Mouse (Mus musculus) heart, embryonic 10.5 days (tissue): ENCODE data around the gene Fitm1. TPM values are rescaled to one million over a fixed set of nuclear protein-coding genes. Genes with fewer than 3 reads are reported as not detected.

Experiments used
- DNase-seq: peaks from one replicate; pipeline ENCODE4 v3.0.0-alpha.2; 2017; ENCODE audit warnings: low spot score
- H3K27ac ChIP-seq: fragments of 300-500 bp; sonication (generic); 2 replicates; pipeline ENCODE4 v1.5.1; 2016; ENCODE audit warnings: mild to moderate bottlenecking
- H3K27me3 ChIP-seq: fragments of 300-500 bp; sonication (generic); 2 replicates; pipeline ENCODE4 v1.6.1; 2016; ENCODE audit warnings: mild to moderate bottlenecking; ENCODE audit not compliant: poor library complexity, insufficient read depth, severe bottlenecking
- H3K36me3 ChIP-seq: fragments of 300-500 bp; sonication (generic); 2 replicates; pipeline ENCODE4 v1.6.1; 2016; ENCODE audit warnings: mild to moderate bottlenecking, moderate library complexity
- H3K4me1 ChIP-seq: fragments of 300-500 bp; sonication (generic); 2 replicates; pipeline ENCODE4 v1.6.1; 2016; ENCODE audit warnings: mild to moderate bottlenecking
- H3K4me3 ChIP-seq: fragments of 300-500 bp; sonication (generic); 2 replicates; pipeline ENCODE4 v1.5.1; 2016; ENCODE audit warnings: mild to moderate bottlenecking, moderate library complexity
- H3K9me3 ChIP-seq: fragments of 300-500 bp; sonication (generic); 2 replicates; pipeline ENCODE4 v1.6.1; 2016; ENCODE audit warnings: mild to moderate bottlenecking, moderate library complexity
- whole genome bisulfite sequencing: fragments of 180-500 bp; shearing (Covaris S2); methylation state at CpG from one replicate; pipeline ENCODE4 v1.1.7; 2016; 5-methylcytosine and 5-hydroxymethylcytosine counted together
- polyA plus RNA-seq: library from polyadenylated mRNA; unstranded; fragments of >200 nt; fragmentation: Nextera tagmentation; extraction: Ambion mirVana; gene quantifications from 2 replicates; pipeline ENCODE4 v1.2.1, GENCODE M21; 2016

Gene Fitm1
- polyA plus RNA-seq, 1 experiment from 2014 or later = 74.6 TPM

GRCm38 (mm10) chr14:55557003-55557402 is 18.4 kb upstream of the Fitm1 start:
- no peak overlapping the region for H3K27ac ChIP-seq
- WGBS = 29% methylated on average over 5 of the region's 5 CpGs
- H3K4me3 ChIP-seq = no peak overlapping the region
- no peaks in the 10 kb centered on the region for H3K36me3 ChIP-seq
- H3K4me1 ChIP-seq = peaks cover 16% of the 10 kb centered on the region
- peak; percentile 89 for DNase-seq
- H3K27me3 ChIP-seq = no peaks in the 10 kb centered on the region
- H3K9me3 ChIP-seq = no peaks in the 10 kb centered on the region

DNA sequence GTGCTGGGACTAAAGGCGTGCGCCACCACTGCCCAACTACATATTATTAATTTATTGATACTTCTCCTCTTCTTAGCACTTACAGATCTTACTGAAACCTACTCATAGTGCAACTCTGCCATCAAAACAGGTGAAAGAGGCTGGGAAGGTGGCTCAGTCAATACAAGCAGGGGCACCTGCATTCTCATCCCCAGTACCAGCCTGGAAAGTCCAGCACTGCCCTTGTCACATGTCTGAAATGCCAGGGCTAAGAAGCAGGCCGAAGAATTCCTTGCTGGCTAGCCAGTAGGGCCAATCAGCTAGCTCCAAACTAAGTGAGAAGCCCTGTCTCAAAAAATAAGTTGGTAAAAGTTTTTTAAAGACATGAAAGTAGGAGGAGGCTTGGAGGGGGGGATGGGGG is 17.8 kb upstream of the Fitm1 start:
- H3K4me3 ChIP-seq = no peak overlapping the region
- no peaks in the 10 kb centered on the region for H3K9me3 ChIP-seq
- H3K27ac ChIP-seq = no peak overlapping the region
- H3K36me3 ChIP-seq = 0 out of 2 replicates have a peak, but pooled peaks cover under 1% of the 10 kb centered on the region
- 81% methylated on average over 3 of the region's 3 CpGs for WGBS
- H3K4me1 ChIP-seq = peaks cover 16% of the 10 kb centered on the region
- DNase-seq = no peak
- no peaks in the 10 kb centered on the region for H3K27me3 ChIP-seq

DNA sequence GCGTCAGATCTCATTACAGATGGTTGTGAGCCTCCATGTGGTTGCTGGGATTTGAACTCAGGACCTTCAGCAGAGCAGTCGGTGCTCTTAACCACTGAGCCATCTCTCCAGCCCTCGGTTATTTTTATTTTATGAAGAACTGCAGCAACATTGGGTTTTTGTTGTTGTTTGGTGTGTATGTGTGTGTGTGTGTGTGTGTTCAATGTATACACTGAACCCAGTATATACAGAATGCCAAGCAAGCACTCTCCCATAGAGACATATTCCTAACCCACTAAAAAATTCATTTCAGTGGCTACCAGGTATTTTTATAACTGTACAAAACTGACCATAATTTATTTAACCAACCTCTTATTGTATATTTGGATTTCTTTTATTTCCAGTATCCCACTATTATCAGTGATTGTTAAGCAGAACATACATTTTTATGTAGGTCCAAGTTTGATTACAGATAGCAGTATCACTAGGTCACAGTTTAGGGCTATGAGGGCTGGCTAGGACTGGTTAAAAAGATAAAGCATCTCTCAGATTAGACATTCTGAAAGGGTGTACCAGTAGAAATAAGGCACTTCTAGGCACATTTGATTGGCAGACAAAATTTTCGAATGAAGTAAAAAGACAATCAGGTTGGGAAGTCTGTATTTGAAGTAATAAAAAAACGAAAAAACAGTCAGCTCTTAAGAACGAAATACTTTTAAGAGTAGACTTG is 16.5 kb upstream of the Fitm1 start:
- Histone ChIP-seq H3K4me1 (peaks cover 16% of the 10 kb centered on the region), H3K9me3 (no peaks in the 10 kb centered on the region), H3K4me3 (peak overlapping the region; percentile 77), H3K27ac (peak overlapping the region; percentile 98), H3K36me3 (peaks cover 14% of the 10 kb centered on the region; the same call in 1 of the 2 replicates), H3K27me3 (no peaks in the 10 kb centered on the region)
- 52% methylated on average over 6 of the region's 6 CpGs for WGBS
- DNase-seq = no peak

GRCm38 (mm10) chr14:55559799-55560201 is 15.6 kb upstream of the Fitm1 start, which contains the start of gene Dcaf11:
Gene Dcaf11 (plus strand): TSS chr14:55560006.
- DNase-seq = peak; percentile 97
- H3K27me3 ChIP-seq = no peaks in the 10 kb centered on the region
- H3K27ac ChIP-seq = peak within 1 kb of the TSS; percentile 98
- peaks cover 23% of the 10 kb centered on the region for H3K36me3 ChIP-seq
- H3K4me1 ChIP-seq = peaks cover 16% of the 10 kb centered on the region
- no peaks in the 10 kb centered on the region for H3K9me3 ChIP-seq
- H3K4me3 ChIP-seq = peak within 1 kb of the TSS; percentile 77
- under 1% methylated on average over 27 of the region's 27 CpGs for WGBS

- H3K9me3 ChIP-seq = no peaks in the 10 kb centered on the region
- WGBS = under 1% methylated on average over 51 of the region's 51 CpGs
- peaks cover 16% of the 10 kb centered on the region for H3K4me1 ChIP-seq
- peak within 1 kb of the TSS; percentile 98 for H3K27ac ChIP-seq
- no peaks in the 10 kb centered on the region for H3K27me3 ChIP-seq
- peak within 1 kb of the TSS; percentile 77 for H3K4me3 ChIP-seq
- peak; percentile 100 for DNase-seq
- H3K36me3 ChIP-seq = peaks cover 29% of the 10 kb centered on the region
Measured at GRCm38 (mm10) chr14:55560202-55561073, 15.0 kb upstream of the Fitm1 start, which contains the start of gene A730061H03Rik. Gene A730061H03Rik (minus strand): TSS chr14:55560406.

DNA sequence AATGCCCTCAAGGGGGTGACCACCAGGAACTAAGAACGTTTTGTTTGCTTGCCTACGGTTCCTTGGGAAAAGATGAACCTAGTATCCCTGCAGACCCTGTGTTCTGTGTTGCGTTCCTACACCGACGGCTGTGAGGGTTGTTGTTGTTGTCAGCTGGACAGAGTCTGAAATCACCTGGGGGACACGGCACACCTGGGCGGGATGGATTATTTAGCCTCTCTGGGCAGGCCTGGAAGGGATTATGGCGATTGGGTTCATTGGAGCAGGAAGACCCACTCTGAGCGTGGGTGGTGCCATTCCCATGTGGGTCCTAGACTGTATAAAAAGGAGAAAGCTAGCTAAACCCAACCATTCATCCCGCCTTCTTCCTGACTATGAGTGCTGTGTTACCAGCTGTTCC is 13.6 kb upstream of the Fitm1 start:
- H3K4me3 ChIP-seq = no peak overlapping the region
- H3K4me1 ChIP-seq = peaks cover 13% of the 10 kb centered on the region
- no peaks in the 10 kb centered on the region for H3K9me3 ChIP-seq
- peaks cover 43% of the 10 kb centered on the region for H3K36me3 ChIP-seq
- H3K27ac ChIP-seq = no peak overlapping the region
- H3K27me3 ChIP-seq = no peaks in the 10 kb centered on the region
- 84% methylated on average over 10 of the region's 10 CpGs for WGBS
- DNase-seq = no peak

DNA sequence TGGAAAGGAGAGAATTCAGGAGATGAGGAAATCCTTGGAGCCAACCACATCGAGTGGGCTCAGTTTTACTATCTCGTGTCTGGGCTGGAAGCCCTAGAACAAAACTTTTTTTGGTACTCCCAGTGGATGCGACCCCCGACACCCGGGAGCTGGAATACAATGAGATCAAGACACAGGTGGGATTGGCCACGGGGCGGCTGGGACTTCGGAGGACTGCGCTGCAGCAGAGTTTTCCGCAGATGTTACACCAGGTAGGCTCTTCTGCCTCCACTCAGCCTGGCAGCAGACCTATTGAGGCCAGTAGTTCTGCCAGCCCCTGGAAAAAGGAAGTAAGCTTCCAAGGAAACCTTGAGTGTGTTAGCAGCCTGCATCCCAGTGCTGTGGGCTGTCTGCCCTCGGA is 12.2 kb upstream of the Fitm1 start:
- no peak for DNase-seq
- no peak overlapping the region for H3K27ac ChIP-seq
- H3K36me3 ChIP-seq = peaks cover 57% of the 10 kb centered on the region
- H3K9me3 ChIP-seq = no peaks in the 10 kb centered on the region
- WGBS = 88% methylated on average over 11 of the region's 11 CpGs
- H3K4me3 ChIP-seq = no peak overlapping the region
- peaks cover 11% of the 10 kb centered on the region for H3K4me1 ChIP-seq
- no peaks in the 10 kb centered on the region for H3K27me3 ChIP-seq

DNA sequence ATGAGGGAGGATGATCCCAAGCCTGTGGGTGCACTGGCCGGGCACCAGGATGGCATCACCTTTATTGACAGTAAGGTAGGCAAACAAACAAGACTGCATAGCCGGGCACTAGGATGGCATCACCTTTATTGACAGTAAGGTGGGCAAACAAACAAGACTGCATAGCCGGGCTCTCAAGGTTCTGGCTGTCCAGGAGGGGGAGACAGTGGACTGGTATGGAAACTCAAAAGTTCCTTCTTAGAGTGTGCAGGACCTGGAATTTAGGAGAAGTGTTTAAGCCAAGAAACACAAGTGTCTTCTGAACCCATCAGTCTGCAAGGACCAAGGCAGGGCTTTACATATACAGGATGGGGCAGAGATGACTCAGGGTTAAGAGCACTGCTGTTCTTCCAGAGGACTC is 9.7 kb upstream of the Fitm1 start:
- WGBS = 74% methylated on average over 3 of the region's 3 CpGs
- H3K27me3 ChIP-seq = no peaks in the 10 kb centered on the region
- peaks cover 78% of the 10 kb centered on the region for H3K36me3 ChIP-seq
- no peaks in the 10 kb centered on the region for H3K9me3 ChIP-seq
- no peak overlapping the region for H3K4me3 ChIP-seq
- H3K4me1 ChIP-seq = peaks cover 13% of the 10 kb centered on the region
- no peak overlapping the region for H3K27ac ChIP-seq
- no peak for DNase-seq

DNA sequence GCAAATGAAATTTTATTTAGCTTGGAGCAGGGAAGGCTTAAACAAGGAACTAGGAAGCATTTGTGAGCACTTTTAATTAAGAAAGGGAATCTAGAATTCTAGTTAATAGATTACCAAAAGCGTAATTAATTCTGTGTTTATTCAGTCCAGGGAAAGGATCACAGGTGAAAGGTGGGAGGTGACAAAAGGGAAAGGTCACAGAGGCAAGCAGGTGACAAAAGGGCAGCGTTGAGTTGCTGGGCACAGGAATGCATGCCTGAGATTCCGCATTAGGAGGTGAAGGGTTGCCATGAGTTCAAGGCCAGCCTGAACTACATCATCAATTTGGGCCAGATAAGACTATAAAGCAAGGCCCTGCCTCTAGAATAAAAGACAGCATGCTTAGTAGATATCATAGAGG is 7.9 kb upstream of the Fitm1 start:
- H3K27ac ChIP-seq = no peak overlapping the region
- DNase-seq = no peak
- H3K4me1 ChIP-seq = peaks cover 3% of the 10 kb centered on the region; the same call in 1 of the 2 replicates
- H3K9me3 ChIP-seq = no peaks in the 10 kb centered on the region
- WGBS = 77% methylated on average over 3 of the region's 3 CpGs
- H3K36me3 ChIP-seq = peaks cover 78% of the 10 kb centered on the region
- no peak overlapping the region for H3K4me3 ChIP-seq
- no peaks in the 10 kb centered on the region for H3K27me3 ChIP-seq

- 85% methylated on average over 2 of the region's 2 CpGs for WGBS
- Histone ChIP-seq H3K27me3 (no peaks in the 10 kb centered on the region), H3K4me1 (peaks cover 17% of the 10 kb centered on the region), H3K4me3 (no peak overlapping the region), H3K36me3 (peaks cover 47% of the 10 kb centered on the region), H3K27ac (no peak overlapping the region), H3K9me3 (no peaks in the 10 kb centered on the region)
- DNase-seq = no peak
Measured at GRCm38 (mm10) chr14:55570588-55570987, 4.8 kb upstream of the Fitm1 start.

DNA sequence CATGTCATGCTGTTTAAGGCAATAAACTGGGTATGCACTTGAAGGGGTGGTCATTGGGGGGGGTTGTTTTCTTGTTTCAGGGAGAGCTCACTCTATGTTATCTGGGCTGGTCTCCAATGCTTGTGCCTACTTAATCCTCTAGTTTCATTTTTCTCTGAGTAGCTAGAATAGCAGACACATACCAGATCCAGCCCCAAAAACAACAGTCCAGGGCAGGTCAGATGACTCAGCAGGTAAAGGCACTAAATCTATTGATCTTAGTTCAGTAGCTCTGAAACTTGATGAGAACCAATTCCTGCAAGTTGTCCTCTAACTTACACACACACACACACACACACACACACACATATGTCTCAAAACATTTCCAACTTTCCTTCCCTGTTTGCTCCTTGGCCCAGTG is 3.7 kb upstream of the Fitm1 start:
- H3K36me3 ChIP-seq = peaks cover 35% of the 10 kb centered on the region
- H3K4me1 ChIP-seq = peaks cover 26% of the 10 kb centered on the region
- H3K9me3 ChIP-seq = no peaks in the 10 kb centered on the region
- H3K27ac ChIP-seq = no peak overlapping the region
- H3K4me3 ChIP-seq = no peak overlapping the region
- no peak for DNase-seq
- no peaks in the 10 kb centered on the region for H3K27me3 ChIP-seq

DNA sequence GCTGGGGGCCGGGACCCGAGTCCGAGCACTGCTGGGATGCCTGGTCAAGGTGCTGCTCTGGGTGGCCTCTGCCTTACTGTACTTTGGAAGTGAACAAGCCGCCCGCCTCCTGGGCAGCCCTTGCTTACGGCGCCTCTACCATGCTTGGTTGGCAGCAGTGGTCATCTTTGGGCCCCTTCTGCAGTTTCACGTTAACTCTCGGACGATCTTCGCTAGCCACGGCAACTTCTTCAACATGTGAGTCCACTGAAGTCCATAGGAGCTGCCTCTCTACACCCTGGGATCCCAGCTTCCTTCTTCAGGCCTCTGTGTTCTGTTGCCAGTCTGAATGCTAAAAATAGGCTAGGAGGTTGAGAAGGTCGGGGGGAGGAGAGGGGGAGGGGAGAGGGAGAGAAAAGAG is 294 bp downstream of the Fitm1 start:
- 46% methylated on average over 13 of the region's 13 CpGs for WGBS
- Histone ChIP-seq H3K9me3 (no peaks in the 10 kb centered on the region), H3K27me3 (no peaks in the 10 kb centered on the region), H3K27ac (peak overlapping the region; percentile 93), H3K4me3 (peak overlapping the region; percentile 57), H3K4me1 (peaks cover 46% of the 10 kb centered on the region), H3K36me3 (peaks cover 12% of the 10 kb centered on the region)
- DNase-seq = no peak

DNA sequence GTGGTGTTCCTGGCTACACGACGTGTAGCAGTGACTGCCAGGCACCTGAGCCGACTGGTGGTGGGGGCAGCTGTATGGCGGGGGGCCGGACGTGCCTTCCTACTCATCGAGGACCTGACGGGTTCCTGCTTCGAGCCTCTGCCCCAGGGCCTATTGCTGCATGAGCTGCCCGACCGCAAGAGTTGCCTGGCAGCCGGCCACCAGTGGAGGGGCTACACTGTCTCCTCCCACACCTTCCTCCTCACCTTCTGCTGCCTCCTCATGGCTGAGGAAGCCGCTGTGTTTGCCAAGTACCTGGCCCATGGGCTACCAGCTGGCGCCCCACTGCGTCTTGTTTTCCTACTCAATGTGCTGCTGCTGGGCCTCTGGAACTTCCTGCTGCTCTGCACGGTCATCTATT is 959 bp downstream of the Fitm1 start:
- Histone ChIP-seq H3K27me3 (no peaks in the 10 kb centered on the region), H3K9me3 (no peaks in the 10 kb centered on the region), H3K4me1 (peaks cover 44% of the 10 kb centered on the region), H3K36me3 (peaks cover 19% of the 10 kb centered on the region), H3K4me3 (peak overlapping the region; percentile 57), H3K27ac (peak overlapping the region; percentile 93)
- DNase-seq = no peak
- 56% methylated on average over 16 of the region's 16 CpGs for WGBS
